Mouse (Mus musculus) common myeloid progenitor, adult 5-6 weeks (primary cell): ENCODE results near the gene Psd. TPM values are rescaled to one million over a fixed set of nuclear protein-coding genes. Genes with fewer than 3 reads are reported as not detected.
A peak's percentile ranks its signal among the peaks of the same experiment; 100 is the strongest.

Experiments
- ATAC-seq: replicated peaks from 2 replicates; pipeline ENCODE4 v1.8.0; 2016; ENCODE audit warnings: low read depth, mild to moderate bottlenecking, moderate TSS enrichment, inconsistent platforms; ENCODE audit not compliant: poor library complexity, severe bottlenecking
- total RNA-seq: library from RNA; stranded (forward); fragments of 200-1000, 187-1606 nt; gene quantifications from 2 replicates; pipeline ENCODE4 v1.2.3, GENCODE M21; 2017

Psd gene
- total RNA-seq, result 0.69 TPM in 1 of 2 replicates, not detected in the other

- 0 out of 2 replicates have a peak, but pooled peaks have one; percentile 4 for ATAC-seq
These were observed at the start of gene Psd for GRCm38 (mm10) chr19:46326756-46327305. Gene Psd, minus strand, starts transcription at chr19:46327156.

DNA sequence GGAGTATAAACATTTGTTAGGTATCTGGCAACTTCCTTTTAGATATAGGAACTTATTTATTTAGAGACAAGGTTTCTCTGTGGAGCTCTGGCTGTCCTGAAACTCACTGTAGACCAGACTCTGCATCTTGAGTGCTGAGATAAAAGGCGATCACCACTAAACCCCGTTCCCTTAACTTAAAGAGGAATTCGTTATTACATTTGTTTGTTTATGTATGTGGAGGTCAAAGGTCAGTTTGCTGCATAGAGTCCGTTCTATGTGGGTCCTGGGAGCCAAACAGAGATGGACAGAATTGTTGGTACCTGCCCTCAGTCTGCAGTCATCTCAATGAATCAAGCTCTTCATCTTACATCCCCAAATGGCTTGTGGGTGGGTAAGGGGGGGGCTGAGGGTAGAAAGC lies 48.9 kb upstream of the Psd start:
- ATAC-seq, result no peak

- no peak for ATAC-seq
These were observed 48.5 kb upstream of the Psd start for GRCm38 (mm10) chr19:46375489-46375888.

- no peak for ATAC-seq
These were observed 47.6 kb upstream of the Psd start for GRCm38 (mm10) chr19:46374477-46375088.

DNA sequence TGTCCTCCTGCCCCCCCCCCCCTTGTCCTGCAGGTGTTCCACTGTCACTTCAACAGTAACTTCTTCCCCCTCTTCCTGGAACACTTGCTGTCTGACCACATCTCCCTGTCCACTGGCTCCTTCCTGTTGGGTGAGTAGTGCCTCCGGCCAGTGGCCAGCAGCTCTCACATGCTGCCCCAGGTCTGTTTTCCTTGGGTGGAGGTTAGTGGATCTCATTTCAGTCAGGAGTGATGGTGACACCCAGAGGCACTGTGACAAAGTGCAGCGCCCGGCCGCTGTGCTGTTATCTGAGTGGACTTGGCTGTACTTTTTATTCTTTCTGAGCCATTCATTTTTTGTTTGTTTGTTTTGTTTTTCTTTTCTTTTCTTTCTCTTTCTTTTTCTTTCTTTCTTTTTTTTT lies 42.2 kb upstream of the Psd start:
- ATAC-seq, result peak; percentile 91

DNA sequence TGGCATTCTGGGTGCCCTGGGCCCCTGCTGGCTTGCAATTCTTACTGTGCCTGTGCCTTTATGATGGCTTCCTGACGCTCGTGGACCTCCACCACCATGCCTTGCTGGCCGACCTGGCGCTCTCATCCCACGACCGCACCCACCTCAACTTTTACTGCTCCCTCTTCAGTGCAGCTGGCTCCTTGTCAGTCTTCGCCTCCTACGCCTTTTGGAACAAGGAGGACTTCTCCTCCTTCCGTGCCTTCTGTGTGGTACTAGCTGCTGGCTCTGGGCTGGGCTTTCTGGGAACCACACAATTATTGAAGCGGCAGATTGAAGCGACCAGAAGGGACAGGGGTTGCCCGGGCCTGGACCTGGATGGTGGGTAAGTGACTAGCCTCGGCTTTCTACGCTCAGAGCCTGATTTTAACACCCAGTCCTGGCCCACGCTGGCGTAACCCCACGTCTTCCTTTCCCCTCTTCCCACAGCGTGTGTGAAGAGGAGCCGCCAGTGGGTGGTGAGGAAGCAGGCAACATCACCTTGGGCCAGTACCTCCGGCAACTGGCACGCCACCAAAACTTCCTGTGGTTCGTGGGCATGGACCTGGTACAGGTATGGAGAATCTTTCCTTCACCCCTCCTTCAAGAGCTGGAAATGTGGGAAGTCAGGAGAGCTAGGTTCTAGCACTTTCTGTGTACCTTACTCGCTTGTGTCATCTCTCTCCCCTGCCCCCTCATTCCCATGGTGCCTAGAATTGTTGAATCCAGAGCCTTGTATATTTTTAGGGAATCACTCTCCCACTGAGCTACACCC lies 41.0 kb upstream of the Psd start:
- ATAC-seq, result no peak

DNA sequence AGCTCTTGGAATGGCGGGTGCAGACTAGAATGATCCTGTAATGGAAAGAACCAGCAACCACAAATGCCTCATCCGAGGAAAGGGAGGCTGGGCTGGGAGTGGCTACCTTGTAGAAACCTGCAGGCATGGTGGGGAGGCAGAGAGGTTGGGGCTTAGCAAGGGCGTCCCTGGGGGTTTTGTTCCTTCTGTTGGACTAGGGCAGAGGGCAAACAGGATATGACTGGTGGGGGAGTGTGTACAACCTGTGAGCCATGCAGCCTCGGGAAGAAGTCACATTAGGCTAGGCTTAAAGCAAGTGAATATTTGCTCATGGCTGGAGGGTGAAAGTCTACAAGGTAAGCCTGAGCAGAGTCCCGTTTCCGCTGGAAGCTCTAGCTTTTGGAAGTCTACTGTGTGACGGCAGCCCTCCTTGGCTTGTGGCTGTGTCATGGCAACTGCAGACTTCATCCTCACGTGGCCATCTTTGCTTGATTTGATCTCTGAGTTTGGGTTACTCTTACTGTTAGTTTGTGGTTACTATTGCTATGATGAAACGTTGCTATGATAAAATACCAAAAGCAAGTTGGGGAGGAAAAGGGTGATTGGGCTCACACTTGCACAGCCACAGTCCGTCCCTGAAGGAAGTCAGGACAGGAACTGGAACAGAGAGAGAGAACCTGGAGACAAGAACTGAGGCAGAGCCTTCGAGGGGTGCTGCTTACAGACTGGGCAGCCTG lies 36.5 kb upstream of the Psd start:
- ATAC-seq, result peak; percentile 62

- ATAC-seq, result no peak
These were observed 35.1 kb upstream of the Psd start for GRCm38 (mm10) chr19:46362104-46362503.

DNA sequence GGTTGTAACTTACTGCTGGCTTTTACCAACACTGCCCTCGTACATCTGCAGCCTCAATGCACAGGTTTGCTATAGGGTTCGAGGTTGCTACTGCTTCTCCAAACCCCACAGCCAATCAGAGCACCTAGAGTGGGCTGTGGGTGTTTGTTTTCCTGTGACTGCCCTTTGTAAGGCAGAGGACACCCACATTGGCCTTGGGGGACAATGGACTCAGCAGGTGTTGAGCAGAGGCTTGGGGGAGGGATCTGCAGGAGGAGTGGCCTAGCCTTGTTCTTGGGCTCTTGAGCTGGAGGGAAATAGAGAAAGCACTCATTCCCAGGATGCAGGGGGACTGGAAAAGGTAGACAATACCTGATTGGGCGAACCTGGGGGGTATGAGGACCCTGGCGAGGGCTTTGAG lies 31.4 kb upstream of the Psd start:
- peak; percentile 6 for ATAC-seq

- ATAC-seq, result peak; percentile 87
These were observed 30.7 kb upstream of the Psd start for GRCm38 (mm10) chr19:46357344-46358280.

- peak; percentile 80 for ATAC-seq
These were observed 29.8 kb upstream of the Psd start for GRCm38 (mm10) chr19:46356701-46357138.

- ATAC-seq, result peak; percentile 50
These were observed 23.4 kb upstream of the Psd start, which contains the start of gene 2310034G01Rik for GRCm38 (mm10) chr19:46350168-46350932. Gene 2310034G01Rik, minus strand, starts transcription at chr19:46350302.

DNA sequence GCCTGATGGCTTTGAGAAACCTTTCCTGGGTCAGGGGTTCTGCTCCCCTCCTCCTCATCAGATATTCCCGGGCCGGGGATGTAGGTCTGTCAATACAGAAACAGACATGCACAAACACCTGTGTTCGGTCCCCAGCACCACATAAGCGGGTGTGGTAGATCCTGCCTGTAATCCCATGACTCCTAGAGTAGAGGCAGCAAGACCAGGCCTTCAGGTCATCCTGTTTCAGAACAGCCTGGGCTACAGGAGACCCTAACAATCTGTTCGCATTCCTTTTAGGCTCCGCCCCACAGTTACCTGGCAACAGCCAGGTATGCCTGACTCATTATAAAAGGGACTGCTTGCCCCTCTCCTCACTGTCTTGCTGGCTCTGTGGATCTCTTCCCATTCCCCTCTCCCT lies 22.6 kb upstream of the Psd start:
- ATAC-seq, result no peak

GRCm38 (mm10) chr19:46348761-46349458 lies 22.0 kb upstream of the Psd start:
- peak; percentile 62 for ATAC-seq

GRCm38 (mm10) chr19:46347936-46348668 lies 21.1 kb upstream of the Psd start:
- ATAC-seq, result no peak

DNA sequence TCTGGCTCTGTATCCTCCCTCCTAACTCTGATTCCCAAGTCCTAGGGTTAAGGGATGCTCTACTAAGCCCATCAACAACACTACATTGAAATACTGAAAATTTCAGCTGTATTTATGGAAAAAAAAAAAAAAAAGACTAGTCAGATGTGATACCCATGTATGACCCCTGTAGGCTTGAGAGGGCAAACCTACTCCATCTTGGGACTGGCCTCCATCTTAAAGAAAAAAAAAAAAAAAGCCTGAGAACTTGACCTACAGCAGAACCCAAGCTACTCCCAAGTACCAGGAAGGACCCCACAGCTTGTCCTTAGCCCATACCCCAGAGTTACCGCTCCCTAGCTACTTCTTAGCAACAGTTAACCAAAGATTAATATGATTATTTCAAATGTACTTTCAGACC lies 20.2 kb upstream of the Psd start:
- ATAC-seq, result no peak

GRCm38 (mm10) chr19:46344710-46345419 lies 17.9 kb upstream of the Psd start:
- ATAC-seq, result no peak
